Mouse (Mus musculus): ENCODE results near the gene Dst. TPM values are rescaled to one million over a fixed set of nuclear protein-coding genes. Genes with fewer than 3 reads are reported as not detected.
A peak's percentile ranks its signal among the peaks of the same experiment; 100 is the strongest.

The Dst gene
- total and polyA plus RNA-seq, 3 experiments = 9.1 to 28.0 (median 20.5) TPM

- Histone ChIP-seq H3K36me3 (replicated peaks in 1 of 2; ENCODE audit: control insufficient read depth in 1 of 2, insufficient read depth in 1 of 2, low read length in 1 of 2) (peaks cover 0 to 13% of the 10 kb centered on the region in 2 experiments), H3K4me2 (ENCODE audit: insufficient read depth, low read depth, poor library complexity, severe bottlenecking) (no peak overlapping the region; the same call in 1 of the 2 replicates), H3K4me1 (ENCODE audit: control insufficient read depth in 1 of 2, insufficient read depth in 2 of 2) (peaks cover 0 to 32% of the 10 kb centered on the region in 2 experiments; a peak in 2 of 4 replicates), H3K79me2 (replicated peaks; ENCODE audit: control insufficient read depth, extremely low read depth, insufficient read depth, poor library complexity, severe bottlenecking) (no peaks in the 10 kb centered on the region), H3K27me3 (replicated peaks) (no peaks in the 10 kb centered on the region), H3K9ac (ENCODE audit: insufficient read depth, low read depth) (no peak overlapping the region), H3K27ac (ENCODE audit: insufficient read depth, low read depth) (no peak overlapping the region), H3K4me3 (replicated peaks in 1 of 3; ENCODE audit: low read depth in 2 of 3, low read length in 2 of 3, poor library complexity in 1 of 3) (no peak overlapping the region), H3K9me3 (replicated peaks; ENCODE audit: low read length) (no peaks in the 10 kb centered on the region)
- dilution Hi-C loops (cut with MboI; ENCODE audit: extremely low pct_ligation_motif_present, extremely low pct_unique_long_range_greater_than_20kb, low sequenced_read_pairs) (no loop called here), in situ Hi-C loops (cut with MboI; ENCODE audit: low pct_ligation_motif_present, low pct_unique_long_range_greater_than_20kb, low sequenced_read_pairs) (no loop called here)
- DNase-seq (ENCODE audit: extremely low read depth) = no peak
- peak; percentile 49; the same call in 1 of the 2 replicates for TF ChIP-seq MAFK (IDR thresholded peaks at IDR 0.05; ENCODE audit: insufficient replicate concordance, low read length)
- no peak for TF ChIP-seq SIN3A (IDR thresholded peaks at IDR 0.05; ENCODE audit: low read length)
Measured at GRCm38 (mm10) chr1:34013490-34013889, 105.5 kb downstream of the Dst start.

- no peaks in the 10 kb centered on the region for H3K79me2 ChIP-seq (replicated peaks; ENCODE audit: control insufficient read depth, extremely low read depth, insufficient read depth, poor library complexity, severe bottlenecking)
- H3K27ac ChIP-seq (ENCODE audit: insufficient read depth, low read depth) = no peak overlapping the region
- H3K9me3 ChIP-seq (replicated peaks; ENCODE audit: low read length) = no peaks in the 10 kb centered on the region
- peaks cover 0 to 13% of the 10 kb centered on the region in 2 experiments for H3K36me3 ChIP-seq (replicated peaks in 1 of 2; ENCODE audit: control insufficient read depth in 1 of 2, insufficient read depth in 1 of 2, low read length in 1 of 2)
- peaks cover 8 to 47% of the 10 kb centered on the region in 2 experiments for H3K4me1 ChIP-seq (ENCODE audit: control insufficient read depth in 1 of 2, insufficient read depth in 2 of 2)
- dilution Hi-C loops (cut with MboI; ENCODE audit: extremely low pct_ligation_motif_present, extremely low pct_unique_long_range_greater_than_20kb, low sequenced_read_pairs) = no loop called here
- in situ Hi-C loops (cut with MboI; ENCODE audit: low pct_ligation_motif_present, low pct_unique_long_range_greater_than_20kb, low sequenced_read_pairs) = no loop called here
- H3K9ac ChIP-seq (ENCODE audit: insufficient read depth, low read depth) = no peak overlapping the region
- DNase-seq (ENCODE audit: extremely low read depth) = no peak
- no peak for TF ChIP-seq ZKSCAN1 (IDR thresholded peaks at IDR 0.05; ENCODE audit: borderline replicate concordance, low read depth, low read length)
- no peak for TF ChIP-seq RCOR1 (conservative IDR thresholded peaks at IDR 0.05; ENCODE audit: low read depth, low read length)
- no peak for TF ChIP-seq RAD21 (IDR thresholded peaks at IDR 0.05; ENCODE audit: low read depth, low read length)
- no peak for TF ChIP-seq JUN (IDR thresholded peaks at IDR 0.05; ENCODE audit: insufficient read depth, low read depth, low read length)
- TF ChIP-seq MXI1 (IDR thresholded peaks at IDR 0.05; ENCODE audit: low read depth, low read length) = no peak
- TF ChIP-seq CHD1 (IDR thresholded peaks at IDR 0.05; ENCODE audit: low read depth, low read length) = no peak
- no peak for TF ChIP-seq NELFE (IDR thresholded peaks at IDR 0.05; ENCODE audit: low read depth, low read length)
- TF ChIP-seq EP300 (IDR thresholded peaks at IDR 0.05; ENCODE audit: low read length) = no peak
- no peak for TF ChIP-seq KAT2A (IDR thresholded peaks at IDR 0.05; ENCODE audit: insufficient replicate concordance, low read length)
- no peak for TF ChIP-seq E2F4 (IDR thresholded peaks at IDR 0.05; ENCODE audit: insufficient replicate concordance, low read depth, low read length)
- no peak for TF ChIP-seq TCF12 (IDR thresholded peaks at IDR 0.05; ENCODE audit: low read depth, low read length)
- TF ChIP-seq BHLHE40 (IDR thresholded peaks at IDR 0.05; ENCODE audit: low read depth, low read length) = no peak
- no peak for TF ChIP-seq ELF1 (IDR thresholded peaks at IDR 0.05; ENCODE audit: low read depth, low read length)
- TF ChIP-seq UBTF (IDR thresholded peaks at IDR 0.05; ENCODE audit: low read depth, low read length) = no peak
- TF ChIP-seq PAX5 (IDR thresholded peaks at IDR 0.05; ENCODE audit: low read length) = no peak
- no peak for TF ChIP-seq MYC (IDR thresholded peaks at IDR 0.05; ENCODE audit: low read depth, low read length)
- no peak for TF ChIP-seq JUND (conservative IDR thresholded peaks at IDR 0.05; ENCODE audit: low read depth, low read length)
- TF ChIP-seq MEF2A (IDR thresholded peaks at IDR 0.05; ENCODE audit: borderline replicate concordance, low read depth, low read length) = no peak
- no peak for TF ChIP-seq CHD2 (IDR thresholded peaks at IDR 0.05; ENCODE audit: low read length)
- H3K4me2 ChIP-seq (ENCODE audit: insufficient read depth, low read depth, poor library complexity, severe bottlenecking) = no peak overlapping the region
- no peak overlapping the region for H3K4me3 ChIP-seq (replicated peaks in 1 of 3; ENCODE audit: low read depth in 2 of 3, low read length in 2 of 3, poor library complexity in 1 of 3)
- H3K27me3 ChIP-seq (replicated peaks) = no peaks in the 10 kb centered on the region
Measured at GRCm38 (mm10) chr1:34016780-34017179, 108.8 kb downstream of the Dst start.
